Comparison of ENCODE assay signal across 27 mouse cellular contexts in the genomic region with DNA sequence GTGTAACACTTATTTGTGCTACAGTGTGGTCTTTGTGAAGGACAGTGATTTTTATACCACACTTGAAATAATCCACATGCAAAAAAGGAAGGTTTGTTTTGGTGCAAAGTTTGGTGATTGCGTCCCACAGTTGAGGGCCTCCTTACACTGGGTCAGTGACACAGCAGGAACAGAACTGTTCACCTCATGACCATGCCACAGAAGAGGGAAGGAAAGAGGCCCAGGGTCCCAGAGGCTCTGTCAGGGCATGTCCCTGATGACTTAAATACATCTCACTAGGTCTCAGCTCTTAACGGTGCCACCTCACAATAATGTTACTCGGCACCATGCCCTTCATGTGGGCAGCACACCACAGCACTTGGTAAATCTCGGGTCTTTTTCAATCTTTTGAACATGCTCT.
"Had no signal": no experiment of that assay in that cellular context is flagged by ENCODE, and none has a peak within 500 bp of the region (broad histone marks: within the 10 kb centered on the region; RNA-seq: fewer than 3 reads in every experiment).

No protein-coding gene starts in this region.

- H3K9ac ChIP-seq: heart, embryonic 12.5 days; hindbrain, embryonic 12.5 days; hindbrain, embryonic 14.5 days; intestine, embryonic 15.5 days; limb, embryonic 13.5 days; limb, embryonic 15.5 days; liver, embryonic 12.5 days; liver, embryonic 14.5 days had no signal

- DNase-seq: gastrocnemius, adult 2 months; gastrocnemius, postnatal 10 days; gastrocnemius, postnatal 25 days; heart, adult 18-20 months; heart, postnatal 10 days; heart, postnatal 4 days; kidney, adult 18-20 months; kidney, adult 8-10 months; kidney, postnatal 14 days; kidney, postnatal 36 days; layer of hippocampus, adult 9-11 months; left cerebral cortex, postnatal 4 days had no signal

- H3K4me3 ChIP-seq: gastrocnemius, adult 2 months; heart, embryonic 10.5 days; heart, embryonic 12.5 days; hindbrain, embryonic 10.5 days; hindbrain, embryonic 12.5 days; intestine, embryonic 15.5 days; left cerebral cortex, adult 2 months; limb, embryonic 13.5 days; limb, embryonic 15.5 days; liver, embryonic 12.5 days had no signal

- H3K27me3 ChIP-seq: intestine, embryonic 15.5 days had no signal

- H3K4me1 ChIP-seq: heart, embryonic 12.5 days; hindbrain, embryonic 10.5 days; intestine, embryonic 15.5 days; limb, embryonic 13.5 days; limb, embryonic 15.5 days had no signal

- H3K9me3 ChIP-seq: heart, embryonic 10.5 days; heart, embryonic 12.5 days; hindbrain, embryonic 10.5 days; hindbrain, embryonic 12.5 days; intestine, embryonic 15.5 days; limb, embryonic 13.5 days; limb, embryonic 15.5 days; liver, embryonic 12.5 days had no signal

- ATAC-seq: hindbrain, embryonic 16.5 days; inflammation-experienced regulatory T-cells, adult 6 months; intestine, embryonic 15.5 days; intestine, postnatal 0 days; liver, embryonic 12.5 days had no signal

- H3K27ac ChIP-seq: gastrocnemius, adult 2 months; heart, embryonic 10.5 days; hindbrain, embryonic 10.5 days; hindbrain, embryonic 12.5 days; hindbrain, embryonic 14.5 days; intestine, embryonic 15.5 days; kidney, postnatal 0 days; left cerebral cortex, adult 2 months; limb, embryonic 13.5 days; limb, embryonic 15.5 days; liver, embryonic 12.5 days; liver, embryonic 14.5 days had no signal

- H3K4me2 ChIP-seq: heart, embryonic 12.5 days; hindbrain, embryonic 12.5 days; hindbrain, embryonic 14.5 days; intestine, embryonic 15.5 days; limb, embryonic 13.5 days; limb, embryonic 15.5 days; liver, embryonic 12.5 days had no signal

- H3K36me3 ChIP-seq: intestine, embryonic 15.5 days had no signal
